Mouse (Mus musculus): Measurements from ENCODE around the gene Olfr1134. TPM values are rescaled to one million over a fixed set of nuclear protein-coding genes. Genes with fewer than 3 reads are reported as not detected.

The Olfr1134 gene
- polyA plus RNA-seq, 1 experiment from 2014 or later = not detected

Other genes starting within 250 kb of the Olfr1134 start
- gene Olfr1123, start 241.8 kb downstream of the Olfr1134 start, polyA plus RNA-seq (2014; fragmentation: Nextera tagmentation; extraction: Ambion mirVana) = not detected in 2 replicates
- gene Olfr1124, start 228.2 kb downstream of the Olfr1134 start, polyA plus RNA-seq (2014; fragmentation: Nextera tagmentation; extraction: Ambion mirVana) = 0.10 TPM in 1 of 2 replicates, not detected in the other
- gene Olfr1126, start 204.5 kb downstream of the Olfr1134 start, polyA plus RNA-seq (2014; fragmentation: Nextera tagmentation; extraction: Ambion mirVana) = not detected in 2 replicates
- not detected in 2 replicates for gene Pramel7, start 161.4 kb downstream of the Olfr1134 start, polyA plus RNA-seq (2014; fragmentation: Nextera tagmentation; extraction: Ambion mirVana)
- gene Pramel6, start 151.9 kb downstream of the Olfr1134 start, polyA plus RNA-seq (2014; fragmentation: Nextera tagmentation; extraction: Ambion mirVana) = not detected in 2 replicates
- not detected in 2 replicates for gene Olfr153, start 126.7 kb downstream of the Olfr1134 start, polyA plus RNA-seq (2014; fragmentation: Nextera tagmentation; extraction: Ambion mirVana)
- gene Olfr1128, start 112.9 kb downstream of the Olfr1134 start, polyA plus RNA-seq (2014; fragmentation: Nextera tagmentation; extraction: Ambion mirVana) = not detected in 2 replicates
- gene Olfr1129, start 84.6 kb downstream of the Olfr1134 start, polyA plus RNA-seq (2014; fragmentation: Nextera tagmentation; extraction: Ambion mirVana) = not detected in 2 replicates
- not detected in 2 replicates for gene Olfr1130, start 52.2 kb downstream of the Olfr1134 start, polyA plus RNA-seq (2014; fragmentation: Nextera tagmentation; extraction: Ambion mirVana)
- not detected in 2 replicates for gene Olfr1131, start 31.4 kb downstream of the Olfr1134 start, polyA plus RNA-seq (2014; fragmentation: Nextera tagmentation; extraction: Ambion mirVana)
- gene Olfr1132, start 20.9 kb downstream of the Olfr1134 start, polyA plus RNA-seq (2014; fragmentation: Nextera tagmentation; extraction: Ambion mirVana) = not detected in 2 replicates
- not detected in 2 replicates for gene Olfr1133, start 11.1 kb downstream of the Olfr1134 start, polyA plus RNA-seq (2014; fragmentation: Nextera tagmentation; extraction: Ambion mirVana)
- gene Olfr1135, start 15.2 kb upstream of the Olfr1134 start, polyA plus RNA-seq (2014; fragmentation: Nextera tagmentation; extraction: Ambion mirVana) = not detected in 2 replicates
- gene Olfr1136, start 35.5 kb upstream of the Olfr1134 start, polyA plus RNA-seq (2014; fragmentation: Nextera tagmentation; extraction: Ambion mirVana) = not detected in 2 replicates
- not detected in 2 replicates for gene Olfr1137, start 54.7 kb upstream of the Olfr1134 start, polyA plus RNA-seq (2014; fragmentation: Nextera tagmentation; extraction: Ambion mirVana)
- gene Olfr1138, start 81.5 kb upstream of the Olfr1134 start, polyA plus RNA-seq (2014; fragmentation: Nextera tagmentation; extraction: Ambion mirVana) = not detected in 2 replicates
- not detected in 2 replicates for gene Olfr1140, start 85.3 kb upstream of the Olfr1134 start, polyA plus RNA-seq (2014; fragmentation: Nextera tagmentation; extraction: Ambion mirVana)
- not detected in 2 replicates for gene Olfr1141, start 95.5 kb upstream of the Olfr1134 start, polyA plus RNA-seq (2014; fragmentation: Nextera tagmentation; extraction: Ambion mirVana)
- not detected in 2 replicates for gene Olfr152, start 121.0 kb upstream of the Olfr1134 start, polyA plus RNA-seq (2014; fragmentation: Nextera tagmentation; extraction: Ambion mirVana)
- gene Olfr1143, start 142.1 kb upstream of the Olfr1134 start, polyA plus RNA-seq (2014; fragmentation: Nextera tagmentation; extraction: Ambion mirVana) = not detected in 2 replicates
- not detected in 2 replicates for gene Olfr1145, start 151.4 kb upstream of the Olfr1134 start, polyA plus RNA-seq (2014; fragmentation: Nextera tagmentation; extraction: Ambion mirVana)
- gene Olfr1148, start 172.1 kb upstream of the Olfr1134 start, polyA plus RNA-seq (2014; fragmentation: Nextera tagmentation; extraction: Ambion mirVana) = not detected in 2 replicates
- gene Olfr1150-ps1, start 185.5 kb upstream of the Olfr1134 start, polyA plus RNA-seq (2014; fragmentation: Nextera tagmentation; extraction: Ambion mirVana) = not detected in 2 replicates
- gene Olfr1151, start 197.4 kb upstream of the Olfr1134 start, polyA plus RNA-seq (2014; fragmentation: Nextera tagmentation; extraction: Ambion mirVana) = not detected in 2 replicates
- gene Olfr1152, start 208.0 kb upstream of the Olfr1134 start, polyA plus RNA-seq (2014; fragmentation: Nextera tagmentation; extraction: Ambion mirVana) = not detected in 2 replicates
- not detected in 2 replicates for gene Olfr1153, start 236.5 kb upstream of the Olfr1134 start, polyA plus RNA-seq (2014; fragmentation: Nextera tagmentation; extraction: Ambion mirVana)
- gene Olfr1154, start 246.7 kb upstream of the Olfr1134 start, polyA plus RNA-seq (2014; fragmentation: Nextera tagmentation; extraction: Ambion mirVana) = not detected in 2 replicates